Comparison of ENCODE assay signal across 26 mouse cellular contexts in genomic region chr1:176379645-176380044, GRCm38 (mm10).
"Had no signal": no experiment of that assay in that cellular context is flagged by ENCODE, and none has a peak within 500 bp of the region (broad histone marks: within the 10 kb centered on the region; RNA-seq: fewer than 3 reads in every experiment).

No protein-coding gene starts in this region.

- H3K4me3 ChIP-seq: gastrocnemius, adult 2 months; heart, embryonic 10.5 days; heart, embryonic 12.5 days; hindbrain, embryonic 10.5 days; hindbrain, embryonic 12.5 days; intestine, embryonic 15.5 days; layer of hippocampus, adult 2 months; left cerebral cortex, adult 2 months; limb, embryonic 10.5 days; limb, embryonic 12.5 days had no signal

- H3K36me3 ChIP-seq: heart, embryonic 10.5 days; heart, embryonic 12.5 days; hindbrain, embryonic 10.5 days; hindbrain, embryonic 12.5 days; intestine, embryonic 15.5 days; limb, embryonic 10.5 days; limb, embryonic 12.5 days had no signal

- H3K9me3 ChIP-seq: heart, embryonic 10.5 days; heart, embryonic 12.5 days; hindbrain, embryonic 10.5 days; hindbrain, embryonic 12.5 days; intestine, embryonic 15.5 days; limb, embryonic 10.5 days; limb, embryonic 12.5 days had no signal

- H3K4me2 ChIP-seq: heart, embryonic 12.5 days; hindbrain, embryonic 12.5 days; hindbrain, embryonic 14.5 days; intestine, embryonic 15.5 days; limb, embryonic 12.5 days; liver, embryonic 11.5 days had no signal

- ATAC-seq: hindbrain, embryonic 16.5 days; inflammation-experienced regulatory T-cells, adult 6 months; intestine, embryonic 15.5 days; intestine, postnatal 0 days had no signal

- H3K9ac ChIP-seq: heart, embryonic 12.5 days; hindbrain, embryonic 12.5 days; hindbrain, embryonic 14.5 days; intestine, embryonic 15.5 days; limb, embryonic 12.5 days had no signal

- DNase-seq: gastrocnemius, adult 2 months; gastrocnemius, postnatal 10 days; gastrocnemius, postnatal 25 days; heart, adult 18-20 months; heart, postnatal 10 days; heart, postnatal 4 days; kidney, adult 18-20 months; kidney, adult 8-10 months; kidney, postnatal 10 days; kidney, postnatal 25 days; kidney, postnatal 4 days; liver had no signal

- H3K27me3 ChIP-seq: heart, embryonic 12.5 days; hindbrain, embryonic 12.5 days; intestine, embryonic 15.5 days; limb, embryonic 12.5 days had no signal

- H3K27ac ChIP-seq: gastrocnemius, adult 2 months; heart, embryonic 10.5 days; hindbrain, embryonic 10.5 days; hindbrain, embryonic 12.5 days; hindbrain, embryonic 14.5 days; intestine, embryonic 15.5 days; layer of hippocampus, adult 2 months; left cerebral cortex, adult 2 months; limb, embryonic 10.5 days; limb, embryonic 12.5 days had no signal

- H3K4me1 ChIP-seq: heart, embryonic 10.5 days; heart, embryonic 12.5 days; hindbrain, embryonic 10.5 days; hindbrain, embryonic 12.5 days; intestine, embryonic 15.5 days; limb, embryonic 10.5 days; limb, embryonic 12.5 days had no signal
